Mouse (Mus musculus): Measurements from ENCODE around the gene Zcchc9.

The Zcchc9 gene

GRCm38 (mm10) chr13:91761654-91762445, 45.7 kb downstream of the Zcchc9 start:
- DNase-seq (ENCODE audit: low spot score): no peak

- DNase-seq (ENCODE audit: low spot score): no peak
Observed at GRCm38 (mm10) chr13:91760302-91761050, 47.0 kb downstream of the Zcchc9 start.

- DNase-seq (ENCODE audit: low spot score): no peak
Observed at GRCm38 (mm10) chr13:91759791-91760190, 47.7 kb downstream of the Zcchc9 start.

- DNase-seq (ENCODE audit: low spot score): no peak
Observed at GRCm38 (mm10) chr13:91758316-91759048, 49.0 kb downstream of the Zcchc9 start.

- no peak for DNase-seq (ENCODE audit: low spot score)
Observed at GRCm38 (mm10) chr13:91756230-91756629, 51.3 kb downstream of the Zcchc9 start.

GRCm38 (mm10) chr13:91754762-91755161, 52.7 kb downstream of the Zcchc9 start:
- no peak for DNase-seq (ENCODE audit: low spot score)

- no peak for DNase-seq (ENCODE audit: low spot score)
Observed at GRCm38 (mm10) chr13:91753724-91754123, 53.8 kb downstream of the Zcchc9 start.

GRCm38 (mm10) chr13:91749981-91750380, 57.5 kb downstream of the Zcchc9 start:
- DNase-seq (ENCODE audit: low spot score): no peak

GRCm38 (mm10) chr13:91748401-91748800, 59.1 kb downstream of the Zcchc9 start:
- DNase-seq (ENCODE audit: low spot score): no peak

Measured in urinary bladder, postnatal 10 days (tissue).